Comparison of ENCODE assay signal across 33 mouse cellular contexts in the genomic region with DNA sequence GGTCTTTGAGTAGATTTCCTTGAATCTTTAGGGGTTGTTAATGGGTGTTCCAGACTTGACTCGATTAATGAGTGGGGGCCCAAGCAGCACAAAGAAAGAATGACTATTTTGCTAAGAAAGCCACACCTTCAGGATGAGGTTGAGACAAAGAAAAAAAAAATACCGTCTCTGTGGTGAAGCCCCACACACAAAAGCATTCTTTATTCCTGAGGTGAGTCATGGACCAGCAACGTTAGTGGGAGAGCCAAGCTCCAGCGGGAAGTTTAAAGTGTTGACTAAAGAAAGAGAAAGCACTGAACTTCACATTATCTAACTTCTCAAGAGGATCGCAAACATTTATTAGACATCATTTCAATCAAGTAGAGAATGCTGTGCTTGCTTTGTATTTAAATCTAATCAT. TPM values are rescaled to one million over a fixed set of nuclear protein-coding genes. Genes with fewer than 3 reads are reported as not detected.
DNase-seq lines count a peak whose midpoint lies in the region; ATAC-seq and TF ChIP-seq lines count a peak whose summit lies in the region.
"Had no signal": no experiment of that assay in that cellular context is flagged by ENCODE, and none has a peak within 500 bp of the region (broad histone marks: within the 10 kb centered on the region; RNA-seq: fewer than 3 reads in every experiment).

No protein-coding gene starts in this region.

- no peaks in the 10 kb centered on the region for H3K9me3 ChIP-seq in embryonic facial prominence, embryonic 14.5 days (ENCODE audit: control insufficient read depth, low read length)
- no peaks in the 10 kb centered on the region for H3K9me3 ChIP-seq in embryonic facial prominence, embryonic 10.5 days
- H3K9me3 ChIP-seq: embryonic facial prominence, embryonic 12.5 days; kidney, embryonic 15.5 days; limb, embryonic 12.5 days; neural tube, embryonic 13.5 days; stomach, embryonic 15.5 days had no signal

- H3K9ac ChIP-seq in embryonic facial prominence, embryonic 14.5 days (ENCODE audit: low read depth, low read length): no peak overlapping the region
- H3K9ac ChIP-seq: embryonic facial prominence, embryonic 12.5 days; kidney, embryonic 15.5 days; limb, embryonic 12.5 days; liver, postnatal 0 days; neural tube, embryonic 13.5 days; stomach, embryonic 15.5 days had no signal

- no peaks in the 10 kb centered on the region for H3K4me1 ChIP-seq in embryonic facial prominence, embryonic 14.5 days (ENCODE audit: control insufficient read depth, insufficient read depth, low read length)
- H3K4me1 ChIP-seq in embryonic facial prominence, embryonic 10.5 days: no peaks in the 10 kb centered on the region
- H3K4me1 ChIP-seq: embryonic facial prominence, embryonic 12.5 days; kidney, embryonic 15.5 days; neural tube, embryonic 13.5 days; stomach, embryonic 15.5 days had no signal

- 60% methylated on average over 5 of the region's 5 CpGs for WGBS in embryonic facial prominence, embryonic 14.5 days
- WGBS in embryonic facial prominence, embryonic 10.5 days: 73% methylated on average over 5 of the region's 5 CpGs

- no peak for ATAC-seq in embryonic facial prominence, embryonic 14.5 days (ENCODE audit: low read depth)
- peak; percentile 57 for ATAC-seq in Patski
- no peak for ATAC-seq in monocyte, adult 5-6 weeks (replicated peaks; ENCODE audit: insufficient number of reproducible peaks, low FRiP score, low TSS enrichment, poor library complexity, severe bottlenecking)
- ATAC-seq: forebrain, embryonic 14.5 days; intestine, postnatal 0 days; liver, postnatal 0 days had no signal

- H3K36me3 ChIP-seq in embryonic facial prominence, embryonic 14.5 days (ENCODE audit: control insufficient read depth, insufficient read depth, low read length): no peaks in the 10 kb centered on the region
- no peaks in the 10 kb centered on the region for H3K36me3 ChIP-seq in embryonic facial prominence, embryonic 10.5 days (replicated peaks)
- H3K36me3 ChIP-seq: embryonic facial prominence, embryonic 12.5 days; kidney, embryonic 15.5 days; limb, embryonic 12.5 days; neural tube, embryonic 13.5 days; stomach, embryonic 15.5 days had no signal

- H3K27me3 ChIP-seq in embryonic facial prominence, embryonic 14.5 days (replicated peaks; ENCODE audit: control insufficient read depth, insufficient read depth, low read length): no peaks in the 10 kb centered on the region
- no peaks in the 10 kb centered on the region for H3K27me3 ChIP-seq in embryonic facial prominence, embryonic 10.5 days (replicated peaks; ENCODE audit: low read depth, poor library complexity, severe bottlenecking)
- H3K27me3 ChIP-seq in Patski: no peaks in the 10 kb centered on the region
- H3K27me3 ChIP-seq: CH12.LX; embryonic facial prominence, embryonic 12.5 days; kidney, embryonic 15.5 days; limb, embryonic 12.5 days; neural tube, embryonic 13.5 days; stomach, embryonic 15.5 days had no signal

- no peak for TF ChIP-seq CTCF in Patski (IDR thresholded peaks at IDR 0.05)

- in situ Hi-C loops in Patski (cut with MboI; ENCODE audit: low pct_unique_long_range_greater_than_20kb): no loop called here

- peak overlapping the region; percentile 52 for H3K27ac ChIP-seq in embryonic facial prominence, embryonic 14.5 days (replicated peaks; ENCODE audit: low read depth, low read length)
- no peak overlapping the region for H3K27ac ChIP-seq in embryonic facial prominence, embryonic 10.5 days (replicated peaks)
- H3K27ac ChIP-seq: embryonic facial prominence, embryonic 12.5 days; kidney, embryonic 15.5 days; limb, embryonic 12.5 days; neural tube, embryonic 13.5 days; stomach, embryonic 15.5 days had no signal

- DNase-seq in embryonic facial prominence, embryonic 14.5 days (ENCODE audit: low spot score): peak; percentile 27
- DNase-seq in embryonic facial prominence, embryonic 10.5 days (ENCODE audit: low spot score): no peak
- peak; percentile 73 for DNase-seq in 3134 (ENCODE audit: extremely low read depth, insufficient read length, low spot score)
- DNase-seq in Patski (ENCODE audit: low read depth, low spot score): peak; percentile 56
- DNase-seq in lung, postnatal 10 days: peak; percentile 16
- DNase-seq in thymus, postnatal 4 days: no peak
- no peak for DNase-seq in right cerebral cortex, postnatal 14 days
- DNase-seq: cerebellum, adult 11 months; cerebellum, adult 9-11 months; heart, postnatal 10 days; kidney, postnatal 4 days; liver, postnatal 0 days; midbrain, embryonic 14.5 days; retina, postnatal 1 day; thymus, adult 2 months had no signal

- no peak overlapping the region for H3K4me2 ChIP-seq in embryonic facial prominence, embryonic 14.5 days (ENCODE audit: low read depth, low read length)
- H3K4me2 ChIP-seq: embryonic facial prominence, embryonic 12.5 days; heart, embryonic 11.5 days; kidney, embryonic 15.5 days; limb, embryonic 12.5 days; liver, embryonic 11.5 days; neural tube, embryonic 13.5 days; stomach, embryonic 15.5 days had no signal

- CTCF ChIA-PET in Patski (lab: Charles Lee): no interaction called here

- POLR2A ChIA-PET in Patski (lab: Charles Lee): interaction anchor here (0.8 kb wide), 1 partner anchor 59 kb away, joined by 7 read pairs; no protein-coding TSS in a partner anchor

- H3K4me3 ChIP-seq in embryonic facial prominence, embryonic 14.5 days (ENCODE audit: low read depth, low read length): no peak overlapping the region
- no peak overlapping the region for H3K4me3 ChIP-seq in embryonic facial prominence, embryonic 10.5 days
- H3K4me3 ChIP-seq: embryonic facial prominence, embryonic 12.5 days; kidney, embryonic 15.5 days; limb, embryonic 12.5 days; neural tube, embryonic 13.5 days; stomach, embryonic 15.5 days had no signal

RNA-seq across cellular contexts. Expression of gene Glrp1, which starts 24.2 kb away (rescaled TPM):
- not detected in 2 replicates for polyA plus RNA-seq in embryonic facial prominence, embryonic 14.5 days (2014; fragmentation: Nextera tagmentation; extraction: Ambion mirVana)
- polyA plus RNA-seq in embryonic facial prominence, embryonic 10.5 days (2016; fragmentation: Nextera tagmentation; extraction: Ambion mirVana): 0.12 TPM in 1 of 2 replicates, not detected in the other
- not detected for polyA plus RNA-seq in Patski (2021)
- total RNA-seq in monocyte, adult 5-6 weeks (2017): not detected in 3 replicates
- total RNA-seq: adrenal gland, adult 18-20 months; adrenal gland, postnatal 4 days; gastrocnemius, adult 8-10 months; left cerebral cortex, postnatal 14 days; MEL had no signal
- polyA plus RNA-seq: embryonic facial prominence, embryonic 12.5 days; forebrain, embryonic 14.5 days; hindbrain, embryonic 11.5 days; intestine, postnatal 0 days; kidney, embryonic 15.5 days; limb, embryonic 12.5 days; midbrain, embryonic 14.5 days; neural tube, embryonic 13.5 days; spleen, adult 2 months; stomach, embryonic 15.5 days had no signal

Comparison
In these comparisons a context has a peak if more than half of its experiments do, and no peak if none do; other contexts are left out.
1. DNase-seq: peak in embryonic facial prominence, embryonic 14.5 days (single experiment), 3134 (single experiment), Patski (single experiment) and lung, postnatal 10 days (single experiment); none in embryonic facial prominence, embryonic 10.5 days (single experiment), thymus, postnatal 4 days (single experiment) and right cerebral cortex, postnatal 14 days (single experiment).